Mouse (Mus musculus) limb, embryonic 15.5 days (tissue): ENCODE measurements around the gene Tmem63a. TPM values are rescaled to one million over a fixed set of nuclear protein-coding genes. Genes with fewer than 3 reads are reported as not detected.

Experiments
- ATAC-seq: fragments of 200-750 bp; cut with Nextera tagmentation; 2 replicates; pipeline ENCODE4 v1.8.0; 2017; ENCODE audit warnings: low read depth, moderate TSS enrichment; ENCODE audit not compliant: insufficient number of reproducible peaks, low FRiP score, low TSS enrichment
- H3K27ac ChIP-seq: fragments of 300-500 bp; sonication (generic); 2 replicates; pipeline ENCODE4 v1.5.1; 2015; ENCODE audit warnings: moderate library complexity, mild to moderate bottlenecking, inconsistent platforms
- H3K27me3 ChIP-seq: fragments of 300-500 bp; sonication (generic); 2 replicates; pipeline ENCODE4 v1.6.1; 2015; ENCODE audit warnings: inconsistent platforms
- H3K36me3 ChIP-seq: fragments of 300-500 bp; sonication (generic); 2 replicates; pipeline ENCODE4 v1.6.1; 2015; ENCODE audit warnings: inconsistent platforms
- H3K4me1 ChIP-seq: fragments of 300-500 bp; sonication (generic); 2 replicates; pipeline ENCODE4 v1.6.1; 2015; ENCODE audit warnings: inconsistent platforms
- H3K4me2 ChIP-seq: fragments of 300-500 bp; sonication (generic); 2 replicates; pipeline ENCODE4 v1.6.1; 2015; ENCODE audit warnings: mild to moderate bottlenecking, inconsistent platforms
- H3K4me3 ChIP-seq: fragments of 300-500 bp; sonication (generic); 2 replicates; pipeline ENCODE4 v1.5.1; 2015; ENCODE audit warnings: mild to moderate bottlenecking, inconsistent platforms
- H3K9ac ChIP-seq: fragments of 300-500 bp; sonication (generic); 2 replicates; pipeline ENCODE4 v1.6.1; 2015; ENCODE audit warnings: inconsistent platforms
- H3K9me3 ChIP-seq: fragments of 300-500 bp; sonication (generic); 2 replicates; pipeline ENCODE4 v1.6.1; 2016; ENCODE audit warnings: inconsistent platforms
- WGBS: fragments of 180-500 bp; shearing (Covaris S2); methylation state at CpG from one replicate; pipeline ENCODE4 v1.1.7; 2015; 5-methylcytosine and 5-hydroxymethylcytosine counted together
- polyA plus RNA-seq: library from polyadenylated mRNA; unstranded; fragments of >200 nt; fragmentation: Nextera tagmentation; extraction: Ambion mirVana; gene quantifications from 2 replicates; pipeline ENCODE4 v1.2.1, GENCODE M21; 2015

The Tmem63a gene
- polyA plus RNA-seq, 1 experiment from 2014 or later = 26.9 TPM

DNA sequence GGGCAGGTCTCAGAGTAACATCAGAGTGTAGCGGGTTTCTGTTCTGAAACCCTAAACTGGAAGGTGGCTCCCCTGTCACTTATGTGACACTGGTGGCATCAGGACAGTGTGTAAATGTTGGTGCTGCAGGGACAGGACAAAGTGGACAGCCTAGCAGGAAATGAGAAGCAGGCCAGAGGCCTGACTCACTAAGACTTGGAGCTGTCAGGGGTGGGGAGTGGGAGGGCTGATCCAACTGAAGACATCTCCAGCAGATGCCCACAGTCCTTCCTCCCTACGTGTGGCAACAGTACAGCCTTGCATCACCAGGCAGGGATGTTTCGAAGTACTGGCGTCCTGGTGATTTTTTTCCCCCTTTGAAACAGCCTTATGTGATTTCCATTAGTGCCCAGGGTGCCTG, 2.4 kb downstream of the Tmem63a start:
- ATAC-seq = no peak
- Histone ChIP-seq H3K36me3 (peaks cover 20% of the 10 kb centered on the region), H3K27ac (peak overlapping the region; percentile 94), H3K9me3 (no peaks in the 10 kb centered on the region), H3K4me2 (peak overlapping the region; percentile 44), H3K9ac (no peak overlapping the region), H3K4me1 (peaks cover 53% of the 10 kb centered on the region), H3K27me3 (no peaks in the 10 kb centered on the region), H3K4me3 (peak overlapping the region; percentile 24; the same call in 1 of the 2 replicates)
- 69% methylated on average over 4 of the region's 4 CpGs for WGBS

DNA sequence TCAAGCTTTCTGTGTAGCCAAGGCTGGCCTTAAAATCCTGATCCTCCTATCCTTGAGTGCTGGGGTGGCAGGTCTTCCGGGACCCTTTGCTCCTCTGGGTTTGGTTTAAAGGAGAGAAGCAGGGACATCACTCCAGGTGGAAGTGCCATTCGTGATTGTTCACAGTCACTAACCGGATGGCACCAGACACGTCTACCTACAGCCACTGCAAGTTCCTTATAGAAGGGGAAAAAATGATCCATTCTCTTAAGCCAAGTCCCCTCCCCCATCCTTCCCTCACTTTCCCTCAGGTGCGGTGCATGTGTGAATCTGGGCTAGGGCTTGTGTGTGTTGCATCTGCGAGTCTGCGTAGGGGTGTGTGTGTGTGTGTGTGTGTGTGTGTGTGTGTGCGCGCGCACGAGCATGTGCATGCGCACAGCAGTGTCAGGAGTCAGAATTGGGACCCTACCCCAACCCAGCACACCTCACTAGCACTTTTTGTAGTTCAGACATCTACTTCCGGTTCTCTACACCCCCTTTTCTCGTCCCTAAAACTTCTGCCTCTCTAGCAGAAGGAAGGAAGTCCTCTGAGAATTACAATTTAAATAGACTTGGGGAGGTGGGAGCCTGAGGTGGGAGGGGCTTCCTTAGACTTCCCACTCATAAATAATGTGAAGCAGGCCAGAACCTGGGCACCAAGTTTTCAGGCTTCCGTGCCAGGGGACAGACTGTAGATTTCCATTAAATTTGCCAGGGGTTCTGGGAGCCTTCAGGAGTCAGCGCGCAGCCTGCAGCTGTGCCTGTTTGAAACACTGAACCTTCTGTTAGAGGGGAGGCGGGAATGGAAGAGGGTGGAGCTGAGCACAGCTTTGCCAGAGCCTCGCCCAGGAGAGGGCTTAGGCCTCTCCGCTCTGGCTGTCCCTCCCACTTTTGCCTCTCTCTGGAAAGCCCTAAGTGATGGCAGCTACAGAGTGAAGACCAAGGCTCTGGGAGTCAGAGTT, 3.1 kb downstream of the Tmem63a start:
- WGBS = 18% methylated on average over 20 of the region's 20 CpGs
- no peaks in the 10 kb centered on the region for H3K27me3 ChIP-seq
- peaks cover 53% of the 10 kb centered on the region for H3K4me1 ChIP-seq
- H3K4me3 ChIP-seq = peak overlapping the region; percentile 24
- no peak overlapping the region for H3K9ac ChIP-seq
- H3K27ac ChIP-seq = peak overlapping the region; percentile 94
- peak; percentile 93 for ATAC-seq
- H3K36me3 ChIP-seq = peaks cover 27% of the 10 kb centered on the region
- no peaks in the 10 kb centered on the region for H3K9me3 ChIP-seq
- H3K4me2 ChIP-seq = peak overlapping the region; percentile 44

DNA sequence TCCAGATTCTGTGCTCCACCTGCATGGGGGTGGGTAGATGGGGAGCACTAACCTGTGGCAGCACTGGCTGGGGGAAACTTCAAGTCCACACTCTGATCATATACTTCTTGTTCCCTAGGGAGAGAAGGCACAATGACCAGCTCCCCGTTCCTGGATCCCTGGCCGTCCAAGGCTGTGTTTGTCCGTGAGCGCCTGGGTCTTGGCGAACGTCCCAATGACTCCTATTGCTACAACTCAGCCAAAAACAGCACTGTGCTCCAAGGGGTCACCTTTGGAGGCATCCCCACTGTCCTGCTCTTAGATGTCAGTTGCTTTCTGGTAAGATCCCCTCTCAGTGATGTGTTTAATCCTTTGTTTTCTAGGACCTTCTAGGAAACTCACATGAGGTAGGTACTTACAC, 4.3 kb downstream of the Tmem63a start:
- peak overlapping the region; percentile 94; the same call in 1 of the 2 replicates for H3K27ac ChIP-seq
- no peaks in the 10 kb centered on the region for H3K27me3 ChIP-seq
- no peak overlapping the region for H3K4me3 ChIP-seq
- no peak for ATAC-seq
- H3K36me3 ChIP-seq = peaks cover 31% of the 10 kb centered on the region
- H3K9ac ChIP-seq = no peak overlapping the region
- H3K4me2 ChIP-seq = peak overlapping the region; percentile 44; the same call in 1 of the 2 replicates
- 87% methylated on average over 6 of the region's 6 CpGs for WGBS
- no peaks in the 10 kb centered on the region for H3K9me3 ChIP-seq
- H3K4me1 ChIP-seq = peaks cover 48% of the 10 kb centered on the region

DNA sequence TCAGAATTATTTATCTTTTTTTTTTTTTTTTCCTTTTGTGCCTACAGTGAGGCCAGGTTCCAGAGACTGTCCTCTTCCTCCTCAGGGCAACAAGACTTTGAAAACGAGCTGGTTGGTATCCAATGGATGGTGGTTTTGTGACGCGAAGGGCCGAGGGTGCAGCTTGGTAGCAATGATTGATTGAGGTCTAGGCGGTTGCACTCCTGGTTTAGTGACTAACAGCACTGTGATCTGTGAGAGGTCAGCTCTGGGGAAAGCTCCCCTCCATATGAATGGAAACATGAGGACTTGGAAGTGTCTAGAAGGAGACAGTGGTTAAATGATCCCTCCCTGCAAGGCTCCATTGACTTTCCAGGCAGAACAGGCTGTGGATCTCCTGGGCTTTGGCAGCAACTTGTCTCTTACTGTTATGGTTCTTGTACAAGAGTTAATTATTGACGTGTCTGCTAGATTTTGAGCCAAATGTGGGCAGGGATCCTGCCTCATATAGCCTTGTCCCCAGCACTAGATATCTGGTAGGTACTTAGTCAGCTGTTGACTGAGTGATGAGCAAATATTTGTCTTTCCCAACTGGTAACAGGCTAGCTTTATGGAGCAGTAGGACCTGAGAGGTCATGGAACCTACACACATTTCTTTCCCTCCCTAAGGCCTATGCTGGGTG, 10.1 kb downstream of the Tmem63a start:
- Histone ChIP-seq H3K9me3 (no peaks in the 10 kb centered on the region), H3K4me2 (no peak overlapping the region), H3K9ac (no peak overlapping the region), H3K36me3 (peaks cover 82% of the 10 kb centered on the region), H3K4me1 (0 out of 2 replicates have a peak, but pooled peaks cover 3% of the 10 kb centered on the region), H3K27ac (no peak overlapping the region), H3K4me3 (no peak overlapping the region), H3K27me3 (no peaks in the 10 kb centered on the region)
- WGBS = 69% methylated on average over 6 of the region's 6 CpGs
- ATAC-seq = no peak

DNA sequence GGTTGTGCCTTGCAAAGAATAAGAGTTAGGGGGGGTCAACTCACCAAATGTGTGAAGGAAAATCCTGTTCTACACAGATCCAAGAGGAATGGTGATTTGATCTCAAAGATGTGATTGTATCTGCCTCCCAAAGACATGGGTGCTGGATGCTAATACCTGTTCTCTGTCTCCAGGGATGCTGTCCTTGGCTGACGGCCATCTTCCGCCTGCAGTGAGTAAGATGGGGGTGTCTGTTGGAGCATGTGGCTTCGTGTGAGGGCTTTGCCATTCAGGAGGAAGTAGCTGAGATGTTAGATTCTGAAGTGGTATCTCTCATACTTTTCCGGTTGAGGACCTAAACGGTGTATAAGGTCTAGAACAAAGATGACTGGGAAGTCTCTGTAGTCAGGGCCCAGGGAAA, 10.7 kb downstream of the Tmem63a start:
- Histone ChIP-seq H3K9me3 (no peaks in the 10 kb centered on the region), H3K4me1 (0 out of 2 replicates have a peak, but pooled peaks cover 3% of the 10 kb centered on the region), H3K9ac (no peak overlapping the region), H3K4me3 (no peak overlapping the region), H3K27me3 (no peaks in the 10 kb centered on the region), H3K4me2 (no peak overlapping the region), H3K27ac (no peak overlapping the region), H3K36me3 (peaks cover 85% of the 10 kb centered on the region)
- 83% methylated on average over 5 of the region's 5 CpGs for WGBS
- ATAC-seq = no peak

DNA sequence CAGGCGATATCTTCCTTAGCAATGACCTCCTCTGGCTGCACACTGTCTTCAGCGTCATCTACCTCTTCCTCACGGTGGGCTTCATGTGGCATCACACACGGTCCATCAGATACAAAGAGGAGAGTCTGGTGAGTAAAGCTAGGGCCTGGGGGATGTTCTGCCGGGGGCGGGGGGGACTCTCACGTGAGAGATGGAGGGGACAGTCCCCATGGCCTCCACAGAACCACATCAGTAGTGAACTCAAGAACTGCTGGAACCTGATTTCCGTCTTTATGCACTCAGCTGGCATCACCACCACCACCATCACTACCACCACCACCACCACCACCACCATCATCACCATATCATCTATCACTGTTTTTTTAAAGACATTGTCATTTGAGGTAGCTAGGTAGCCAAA, 14.3 kb downstream of the Tmem63a start:
- ATAC-seq = no peak
- Histone ChIP-seq H3K9me3 (no peaks in the 10 kb centered on the region), H3K4me3 (no peak overlapping the region), H3K4me2 (no peak overlapping the region), H3K27ac (no peak overlapping the region), H3K4me1 (0 out of 2 replicates have a peak, but pooled peaks cover 3% of the 10 kb centered on the region), H3K27me3 (no peaks in the 10 kb centered on the region), H3K36me3 (peaks cover 87% of the 10 kb centered on the region), H3K9ac (no peak overlapping the region)
- 94% methylated on average over 8 of the region's 8 CpGs for WGBS

DNA sequence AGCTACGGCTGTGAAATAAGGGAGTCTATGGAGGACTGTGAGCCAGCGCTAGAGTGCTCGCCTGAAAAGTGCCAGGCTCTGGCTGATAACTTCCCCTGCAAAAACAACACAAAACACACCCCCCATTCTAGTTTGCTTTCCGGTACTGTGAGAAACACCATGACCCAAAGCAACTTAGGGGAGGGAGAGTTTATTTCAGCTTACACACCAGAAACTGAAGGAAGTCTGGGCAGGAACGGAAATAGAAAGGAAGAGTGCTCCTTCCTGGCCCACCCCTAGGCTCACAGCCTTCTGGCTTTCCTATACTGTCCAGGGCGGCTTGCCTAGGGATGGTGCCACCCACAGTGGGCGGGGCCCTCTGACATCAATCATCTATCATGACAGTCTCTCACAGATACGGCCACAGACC, 14.8 kb downstream of the Tmem63a start:
- 0 out of 2 replicates have a peak, but pooled peaks cover 3% of the 10 kb centered on the region for H3K4me1 ChIP-seq
- peaks cover 88% of the 10 kb centered on the region for H3K36me3 ChIP-seq
- 81% methylated on average over 8 of the region's 8 CpGs for WGBS
- H3K4me3 ChIP-seq = no peak overlapping the region
- no peak overlapping the region for H3K9ac ChIP-seq
- H3K4me2 ChIP-seq = no peak overlapping the region
- ATAC-seq = 0 out of 2 replicates have a peak, but pooled peaks have one; percentile 22
- no peaks in the 10 kb centered on the region for H3K9me3 ChIP-seq
- H3K27me3 ChIP-seq = no peaks in the 10 kb centered on the region
- no peak overlapping the region for H3K27ac ChIP-seq

DNA sequence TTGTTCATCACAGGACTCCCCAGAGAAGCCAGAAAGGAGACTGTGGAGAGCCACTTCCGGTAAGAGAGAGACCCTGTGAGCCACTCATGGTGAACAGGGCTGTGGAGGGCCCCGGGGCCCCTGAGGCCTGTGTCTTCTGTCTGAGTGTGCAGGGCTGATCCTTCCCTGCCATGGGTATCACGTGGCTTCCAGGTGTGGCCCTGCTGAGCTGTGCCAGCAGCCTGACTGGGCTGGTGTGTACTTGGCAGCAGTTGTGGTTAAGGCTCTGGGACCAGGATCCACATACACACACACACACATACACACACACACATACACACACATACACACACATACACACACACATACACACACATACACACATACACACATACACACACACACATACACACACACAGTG, 15.8 kb downstream of the Tmem63a start:
- H3K27ac ChIP-seq = no peak overlapping the region
- H3K4me2 ChIP-seq = no peak overlapping the region
- no peak overlapping the region for H3K4me3 ChIP-seq
- 77% methylated on average over 3 of the region's 3 CpGs for WGBS
- H3K9me3 ChIP-seq = no peaks in the 10 kb centered on the region
- H3K4me1 ChIP-seq = 0 out of 2 replicates have a peak, but pooled peaks cover 3% of the 10 kb centered on the region
- peaks cover 87% of the 10 kb centered on the region for H3K36me3 ChIP-seq
- no peak overlapping the region for H3K9ac ChIP-seq
- ATAC-seq = no peak
- no peaks in the 10 kb centered on the region for H3K27me3 ChIP-seq

DNA sequence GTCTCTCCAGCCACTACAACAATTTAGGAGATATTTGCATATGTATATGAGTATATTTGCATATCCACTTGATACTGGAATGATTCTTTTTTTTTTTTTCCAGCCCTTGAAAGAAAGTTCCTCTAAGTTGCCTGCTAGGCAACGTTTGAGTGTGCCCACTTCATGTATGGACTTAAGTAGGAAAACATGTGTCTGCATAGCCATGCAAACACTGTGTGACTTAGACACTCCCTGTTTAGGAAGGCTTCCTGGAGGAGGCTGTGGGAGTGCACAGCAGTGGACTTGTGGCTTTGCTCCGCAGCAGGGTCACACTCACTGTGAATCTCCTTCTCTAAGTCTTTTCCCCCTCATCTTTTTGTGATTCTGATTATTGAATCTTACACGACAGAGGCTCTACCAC, 16.7 kb downstream of the Tmem63a start:
- H3K4me2 ChIP-seq = no peak overlapping the region
- H3K4me1 ChIP-seq = 0 out of 2 replicates have a peak, but pooled peaks cover 2% of the 10 kb centered on the region
- H3K36me3 ChIP-seq = peaks cover 89% of the 10 kb centered on the region
- H3K9ac ChIP-seq = no peak overlapping the region
- no peak for ATAC-seq
- 58% methylated on average over 3 of the region's 3 CpGs for WGBS
- no peak overlapping the region for H3K4me3 ChIP-seq
- no peaks in the 10 kb centered on the region for H3K27me3 ChIP-seq
- no peaks in the 10 kb centered on the region for H3K9me3 ChIP-seq
- H3K27ac ChIP-seq = no peak overlapping the region

DNA sequence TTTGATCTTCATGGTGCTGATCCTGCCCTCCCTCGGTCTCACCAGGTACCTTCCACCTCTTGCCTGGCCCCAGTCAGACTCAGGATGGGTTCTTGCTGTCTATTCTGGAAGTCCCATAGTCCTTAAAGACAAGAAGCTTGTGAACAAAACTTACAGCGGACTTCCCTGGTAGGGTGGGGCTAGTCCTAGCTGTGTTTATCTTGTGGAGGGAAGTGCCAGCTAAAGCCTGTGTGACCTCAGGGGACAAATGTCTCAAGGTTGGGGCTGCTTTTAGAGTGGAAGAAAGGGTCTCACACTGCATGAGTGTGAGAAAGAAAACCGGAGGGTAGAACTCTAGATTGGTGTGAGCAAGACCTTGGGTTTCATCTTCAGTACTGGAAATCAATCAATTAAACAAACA, 23.6 kb downstream of the Tmem63a start:
- Histone ChIP-seq H3K4me3 (no peak overlapping the region), H3K27ac (no peak overlapping the region), H3K27me3 (no peaks in the 10 kb centered on the region), H3K9me3 (no peaks in the 10 kb centered on the region), H3K4me2 (no peak overlapping the region), H3K9ac (no peak overlapping the region), H3K4me1 (no peaks in the 10 kb centered on the region), H3K36me3 (peaks cover 89% of the 10 kb centered on the region)
- 82% methylated on average over 3 of the region's 3 CpGs for WGBS
- no peak for ATAC-seq

DNA sequence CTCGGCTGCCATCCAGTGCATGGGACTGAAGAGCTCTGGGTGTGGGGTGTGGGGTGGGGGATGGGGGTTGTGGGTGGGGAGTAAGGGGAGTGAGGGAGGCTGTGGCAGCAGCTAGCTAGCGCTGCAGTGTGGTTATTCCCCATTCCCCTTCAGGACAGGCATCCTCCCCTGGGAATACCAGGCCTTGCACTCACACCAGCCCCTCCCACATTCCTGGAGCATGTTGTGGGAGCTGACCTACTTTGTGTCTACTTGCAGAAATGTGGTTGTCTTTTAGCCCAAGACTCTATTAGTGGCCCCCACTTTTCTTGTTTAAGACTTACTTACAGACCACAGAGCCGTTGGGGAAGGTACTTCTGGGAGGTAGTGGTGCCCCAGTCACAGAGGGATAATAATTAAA, 24.4 kb downstream of the Tmem63a start:
- H3K4me2 ChIP-seq = no peak overlapping the region

DNA sequence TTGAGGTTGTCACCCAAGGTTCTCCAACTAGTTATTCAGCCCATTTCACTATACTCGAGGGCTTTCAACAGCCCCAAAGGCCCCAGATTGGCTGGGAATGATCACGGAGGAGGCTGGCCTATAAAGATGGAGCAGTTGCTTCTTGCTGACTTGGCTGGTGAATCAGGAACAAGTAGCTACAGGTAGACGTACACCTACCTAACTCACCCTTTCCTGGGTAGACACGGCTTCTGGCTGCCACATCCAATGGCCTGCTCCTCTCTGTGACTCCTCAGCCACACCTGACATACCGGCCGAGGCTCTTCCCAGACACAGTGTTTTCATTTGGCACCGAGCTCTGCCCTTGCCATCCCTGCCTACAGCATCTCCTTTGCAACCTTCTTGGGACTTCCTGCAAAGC, 25.1 kb downstream of the Tmem63a start:
- Histone ChIP-seq H3K36me3 (peaks cover 90% of the 10 kb centered on the region), H3K4me3 (no peak overlapping the region), H3K27ac (no peak overlapping the region), H3K9ac (no peak overlapping the region), H3K4me1 (no peaks in the 10 kb centered on the region), H3K4me2 (no peak overlapping the region), H3K9me3 (no peaks in the 10 kb centered on the region), H3K27me3 (no peaks in the 10 kb centered on the region)
- WGBS = 84% methylated on average over 7 of the region's 7 CpGs
- ATAC-seq = no peak

More for the DNA sequence above, 24.4 kb downstream of the Tmem63a start:
- Histone ChIP-seq H3K9ac (no peak overlapping the region), H3K4me3 (no peak overlapping the region), H3K36me3 (peaks cover 89% of the 10 kb centered on the region), H3K27me3 (no peaks in the 10 kb centered on the region), H3K27ac (no peak overlapping the region), H3K4me1 (no peaks in the 10 kb centered on the region), H3K9me3 (no peaks in the 10 kb centered on the region)
- 44% methylated on average over 3 of the region's 3 CpGs for WGBS
- no peak for ATAC-seq
